Mouse (Mus musculus): Measurements from ENCODE around the gene Hsd3b1. TPM values are rescaled to one million over a fixed set of nuclear protein-coding genes. Genes with fewer than 3 reads are reported as not detected.

Hsd3b1 gene
- not detected in 2 replicates for polyA plus RNA-seq (2015; fragmentation: Nextera tagmentation; extraction: Ambion mirVana)

- no peaks in the 10 kb centered on the region for H3K9me3 ChIP-seq (replicated peaks)
- no peaks in the 10 kb centered on the region for H3K4me1 ChIP-seq
- no peak within 1 kb of the TSS for H3K9ac ChIP-seq
- H3K36me3 ChIP-seq, result no peaks in the 10 kb centered on the region
- H3K4me2 ChIP-seq (replicated peaks), result no peak within 1 kb of the TSS
- no peaks in the 10 kb centered on the region for H3K27me3 ChIP-seq
- ATAC-seq (ENCODE audit: insufficient number of reproducible peaks, low FRiP score, low TSS enrichment, low read depth), result no peak
- H3K27ac ChIP-seq (replicated peaks), result no peak within 1 kb of the TSS
- 78% methylated on average over 3 of the region's 3 CpGs for WGBS
- H3K4me3 ChIP-seq (replicated peaks), result no peak within 1 kb of the TSS
Measured at GRCm38 (mm10) chr3:98859576-98859975, at the start of gene Hsd3b1. Gene Hsd3b1 (minus strand): TSS chr3:98859794.

DNA sequence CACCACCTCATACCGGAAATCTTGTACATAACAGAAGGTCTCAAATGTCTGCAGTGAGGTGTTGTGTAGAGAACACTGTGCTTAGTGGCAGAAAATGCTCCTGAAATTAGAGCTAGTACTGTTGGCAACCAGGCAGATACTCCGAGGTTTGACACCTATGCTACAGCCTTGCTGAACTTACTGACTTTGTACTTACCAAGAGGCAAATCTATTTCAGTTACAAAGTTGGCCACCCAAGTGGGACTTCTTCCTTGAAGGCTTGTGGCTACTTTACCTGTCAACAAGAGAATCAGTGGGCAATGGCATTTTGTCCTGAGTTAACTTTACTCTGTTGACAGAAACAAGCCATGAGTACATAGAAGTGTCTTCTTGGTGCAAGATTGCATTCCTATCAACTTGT, 38.0 kb upstream of the Hsd3b1 start:
- Histone ChIP-seq H3K27me3 (no peaks in the 10 kb centered on the region), H3K4me3 (replicated peaks) (no peak overlapping the region), H3K9me3 (replicated peaks) (no peaks in the 10 kb centered on the region), H3K4me2 (replicated peaks) (no peak overlapping the region), H3K9ac (no peak overlapping the region), H3K27ac (replicated peaks) (no peak overlapping the region), H3K36me3 (no peaks in the 10 kb centered on the region), H3K4me1 (no peaks in the 10 kb centered on the region)
- no peak for ATAC-seq (ENCODE audit: insufficient number of reproducible peaks, low FRiP score, low TSS enrichment, low read depth)
- 86% methylated on average over 2 of the region's 2 CpGs for WGBS

- H3K4me3 ChIP-seq (replicated peaks), result peak overlapping the region; percentile 21; the same call in 1 of the 2 replicates
- H3K4me2 ChIP-seq (replicated peaks), result peak overlapping the region; percentile 26; the same call in 1 of the 2 replicates
- no peaks in the 10 kb centered on the region for H3K4me1 ChIP-seq
- H3K36me3 ChIP-seq, result no peaks in the 10 kb centered on the region
- H3K27ac ChIP-seq (replicated peaks), result no peak overlapping the region
- no peaks in the 10 kb centered on the region for H3K9me3 ChIP-seq (replicated peaks)
- no peak for ATAC-seq (ENCODE audit: insufficient number of reproducible peaks, low FRiP score, low TSS enrichment, low read depth)
- H3K9ac ChIP-seq, result no peak overlapping the region
- 34% methylated on average over 10 of the region's 10 CpGs for WGBS
- H3K27me3 ChIP-seq, result no peaks in the 10 kb centered on the region
Measured at GRCm38 (mm10) chr3:98895071-98895601, 35.5 kb upstream of the Hsd3b1 start.

- H3K27ac ChIP-seq (replicated peaks), result no peak within 1 kb of the TSS
- no peaks in the 10 kb centered on the region for H3K36me3 ChIP-seq
- no peaks in the 10 kb centered on the region for H3K4me1 ChIP-seq
- no peaks in the 10 kb centered on the region for H3K9me3 ChIP-seq (replicated peaks)
- no peak within 1 kb of the TSS for H3K4me2 ChIP-seq (replicated peaks)
- no peak for ATAC-seq (ENCODE audit: insufficient number of reproducible peaks, low FRiP score, low TSS enrichment, low read depth)
- 89% methylated on average over 3 of the region's 3 CpGs for WGBS
- H3K9ac ChIP-seq, result no peak within 1 kb of the TSS
- H3K27me3 ChIP-seq, result no peaks in the 10 kb centered on the region
- no peak within 1 kb of the TSS for H3K4me3 ChIP-seq (replicated peaks)
Measured at GRCm38 (mm10) chr3:98893057-98893772, 33.6 kb upstream of the Hsd3b1 start, which contains the start of gene Hao2. Gene Hao2 (minus strand): TSS chr3:98893239.

DNA sequence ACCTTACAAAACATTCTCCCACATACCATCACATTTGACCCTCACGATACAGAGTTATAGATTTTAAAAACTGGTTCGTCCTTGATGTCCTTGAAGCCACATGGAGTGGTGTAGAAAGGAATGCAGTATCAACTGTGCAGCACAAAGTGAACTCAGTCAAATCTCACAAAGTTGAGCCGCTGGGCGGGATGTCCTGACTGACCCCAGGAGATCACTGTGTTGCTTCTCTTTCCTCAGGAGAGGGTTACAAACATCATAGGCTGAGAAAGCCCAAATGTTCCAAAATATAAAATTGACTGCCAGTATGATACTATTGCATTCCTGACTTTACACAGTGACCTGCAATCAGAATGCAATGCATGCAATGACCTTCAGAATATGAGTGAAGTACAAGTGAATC, 30.8 kb upstream of the Hsd3b1 start:
- no peak overlapping the region for H3K4me3 ChIP-seq (replicated peaks)
- H3K36me3 ChIP-seq, result no peaks in the 10 kb centered on the region
- no peaks in the 10 kb centered on the region for H3K9me3 ChIP-seq (replicated peaks)
- no peak overlapping the region for H3K9ac ChIP-seq
- H3K27ac ChIP-seq (replicated peaks), result no peak overlapping the region
- H3K27me3 ChIP-seq, result no peaks in the 10 kb centered on the region
- H3K4me1 ChIP-seq, result no peaks in the 10 kb centered on the region
- WGBS, result 78% methylated on average over 4 of the region's 4 CpGs
- no peak overlapping the region for H3K4me2 ChIP-seq (replicated peaks)
- no peak for ATAC-seq (ENCODE audit: insufficient number of reproducible peaks, low FRiP score, low TSS enrichment, low read depth)

DNA sequence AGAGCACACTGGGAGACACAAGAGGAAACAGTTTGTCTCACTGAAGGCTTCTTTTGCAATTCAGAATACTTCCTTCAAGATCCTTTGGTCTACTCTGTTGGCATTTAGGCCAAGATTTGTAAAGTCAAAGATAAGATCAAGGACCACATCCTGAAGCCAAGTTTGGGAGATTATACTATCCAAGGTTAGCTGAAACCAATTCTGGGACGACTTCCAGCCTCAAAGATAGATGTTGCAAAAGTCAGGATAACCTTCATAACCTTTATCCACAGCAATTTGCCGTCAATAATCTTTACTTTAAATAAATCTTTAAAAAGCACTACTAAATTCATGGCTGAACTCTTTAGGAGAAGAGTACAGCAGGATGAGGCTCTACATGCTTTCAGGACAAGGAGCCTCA, 28.6 kb upstream of the Hsd3b1 start:
- WGBS, result 67% methylated on average over 2 of the region's 2 CpGs
- no peak overlapping the region for H3K4me3 ChIP-seq (replicated peaks)
- H3K27me3 ChIP-seq, result no peaks in the 10 kb centered on the region
- H3K4me1 ChIP-seq, result no peaks in the 10 kb centered on the region
- H3K36me3 ChIP-seq, result no peaks in the 10 kb centered on the region
- H3K9ac ChIP-seq, result no peak overlapping the region
- H3K9me3 ChIP-seq (replicated peaks), result no peaks in the 10 kb centered on the region
- no peak overlapping the region for H3K27ac ChIP-seq (replicated peaks)
- no peak for ATAC-seq (ENCODE audit: insufficient number of reproducible peaks, low FRiP score, low TSS enrichment, low read depth)
- no peak overlapping the region for H3K4me2 ChIP-seq (replicated peaks)

DNA sequence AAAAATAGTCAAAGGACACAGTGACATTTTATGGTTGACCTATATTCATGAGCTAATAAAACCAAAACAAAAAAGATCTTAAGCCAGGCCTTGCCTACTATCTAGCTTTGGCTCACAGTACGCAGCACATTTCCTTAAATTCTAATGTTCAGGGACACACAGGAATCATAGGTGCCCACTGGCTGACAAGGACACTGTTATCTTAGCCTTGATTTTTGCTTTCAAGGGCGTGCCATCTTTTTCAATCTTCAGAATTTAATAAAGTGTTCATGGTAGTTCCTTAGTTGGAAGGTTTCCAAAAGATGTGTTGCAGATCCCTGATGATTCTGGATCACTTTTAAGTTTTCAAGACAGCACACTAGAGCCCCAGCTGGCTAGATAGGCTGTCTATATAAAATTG, 21.2 kb upstream of the Hsd3b1 start:
- no peak for ATAC-seq (ENCODE audit: insufficient number of reproducible peaks, low FRiP score, low TSS enrichment, low read depth)
- no peaks in the 10 kb centered on the region for H3K9me3 ChIP-seq (replicated peaks)
- H3K27ac ChIP-seq (replicated peaks), result no peak overlapping the region
- WGBS, result 85% methylated on average over 2 of the region's 2 CpGs
- H3K4me3 ChIP-seq (replicated peaks), result no peak overlapping the region
- H3K27me3 ChIP-seq, result no peaks in the 10 kb centered on the region
- H3K36me3 ChIP-seq, result no peaks in the 10 kb centered on the region
- no peak overlapping the region for H3K4me2 ChIP-seq (replicated peaks)
- H3K9ac ChIP-seq, result no peak overlapping the region
- no peaks in the 10 kb centered on the region for H3K4me1 ChIP-seq

DNA sequence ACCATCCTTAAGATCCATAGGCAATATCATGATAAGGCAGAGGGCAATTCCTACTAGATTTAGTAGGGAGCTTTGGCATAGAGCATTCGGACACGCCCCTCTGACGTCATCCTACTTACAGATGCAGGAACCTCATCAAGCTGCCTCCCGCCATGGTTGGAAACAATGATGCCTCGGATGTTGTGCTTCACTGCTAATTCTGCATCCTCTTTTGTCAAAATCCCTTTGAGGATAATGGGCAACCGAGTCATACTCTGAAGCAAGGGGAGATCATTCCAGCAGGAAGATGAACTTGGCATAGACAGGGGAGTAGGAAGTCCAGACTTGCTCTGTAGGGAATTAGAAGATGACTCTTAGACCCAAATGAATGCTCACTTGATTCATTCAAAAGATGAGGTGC, 20.6 kb upstream of the Hsd3b1 start:
- Histone ChIP-seq H3K9me3 (replicated peaks) (no peaks in the 10 kb centered on the region), H3K36me3 (no peaks in the 10 kb centered on the region), H3K4me3 (replicated peaks) (no peak overlapping the region), H3K27me3 (no peaks in the 10 kb centered on the region), H3K4me2 (replicated peaks) (no peak overlapping the region), H3K27ac (replicated peaks) (no peak overlapping the region), H3K9ac (no peak overlapping the region), H3K4me1 (no peaks in the 10 kb centered on the region)
- 67% methylated on average over 6 of the region's 6 CpGs for WGBS
- no peak for ATAC-seq (ENCODE audit: insufficient number of reproducible peaks, low FRiP score, low TSS enrichment, low read depth)

DNA sequence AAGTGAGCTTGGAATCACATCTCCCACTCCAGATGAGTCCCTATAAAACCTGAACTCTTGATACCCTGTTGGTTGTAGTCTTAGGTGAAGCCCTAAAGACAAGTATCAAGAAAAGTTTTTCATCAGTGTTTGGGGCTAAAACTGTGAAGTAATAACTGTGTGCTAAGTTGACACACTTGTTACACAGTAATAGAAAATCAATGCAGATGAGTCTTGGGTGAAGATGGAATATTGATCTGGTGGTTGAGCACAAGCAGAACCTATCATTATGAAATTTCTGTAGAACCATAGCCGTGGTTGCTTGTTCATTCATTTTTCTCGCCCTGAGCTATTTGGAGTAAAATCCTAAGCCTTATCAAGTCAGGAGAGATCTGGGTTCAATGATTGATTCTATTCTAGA, 8.6 kb upstream of the Hsd3b1 start:
- H3K4me3 ChIP-seq (replicated peaks), result no peak overlapping the region
- no peaks in the 10 kb centered on the region for H3K36me3 ChIP-seq
- H3K9ac ChIP-seq, result no peak overlapping the region
- no peak overlapping the region for H3K4me2 ChIP-seq (replicated peaks)
- no peaks in the 10 kb centered on the region for H3K9me3 ChIP-seq (replicated peaks)
- H3K4me1 ChIP-seq, result no peaks in the 10 kb centered on the region
- H3K27me3 ChIP-seq, result no peaks in the 10 kb centered on the region
- no peak overlapping the region for H3K27ac ChIP-seq (replicated peaks)
- WGBS, result 83% methylated on average over 2 of the region's 2 CpGs
- no peak for ATAC-seq (ENCODE audit: insufficient number of reproducible peaks, low FRiP score, low TSS enrichment, low read depth)

DNA sequence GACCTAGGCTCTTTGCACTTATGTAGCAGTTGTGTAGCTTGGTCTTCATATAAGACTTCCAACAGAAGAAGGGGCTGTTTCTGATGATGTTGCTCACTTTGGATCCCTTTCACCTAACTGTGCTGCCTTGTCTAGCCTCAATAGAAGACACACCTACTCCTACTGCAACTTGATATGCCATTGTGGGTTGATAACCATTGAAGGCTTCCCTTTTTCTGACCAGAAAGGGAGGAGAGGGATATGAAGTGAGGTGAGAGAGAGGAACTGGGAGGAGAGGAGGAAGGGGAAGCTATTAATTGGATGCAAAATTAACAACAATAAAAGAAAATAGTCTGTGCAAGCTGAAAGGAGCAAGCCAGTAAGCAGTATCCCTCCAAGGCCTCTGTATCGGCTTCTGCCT, 3.2 kb upstream of the Hsd3b1 start:
- H3K4me2 ChIP-seq (replicated peaks), result no peak overlapping the region
- WGBS, result 100% methylated on average over 1 of the region's 1 CpGs
- no peak overlapping the region for H3K27ac ChIP-seq (replicated peaks)
- no peak for ATAC-seq (ENCODE audit: insufficient number of reproducible peaks, low FRiP score, low TSS enrichment, low read depth)
- no peaks in the 10 kb centered on the region for H3K9me3 ChIP-seq (replicated peaks)
- no peaks in the 10 kb centered on the region for H3K4me1 ChIP-seq
- no peaks in the 10 kb centered on the region for H3K27me3 ChIP-seq
- H3K4me3 ChIP-seq (replicated peaks), result no peak overlapping the region
- H3K36me3 ChIP-seq, result no peaks in the 10 kb centered on the region
- no peak overlapping the region for H3K9ac ChIP-seq

- H3K4me3 ChIP-seq (replicated peaks), result no peak overlapping the region
- no peaks in the 10 kb centered on the region for H3K36me3 ChIP-seq
- no peaks in the 10 kb centered on the region for H3K4me1 ChIP-seq
- ATAC-seq (ENCODE audit: insufficient number of reproducible peaks, low FRiP score, low TSS enrichment, low read depth), result no peak
- H3K27me3 ChIP-seq, result no peaks in the 10 kb centered on the region
- H3K9me3 ChIP-seq (replicated peaks), result no peaks in the 10 kb centered on the region
- H3K4me2 ChIP-seq (replicated peaks), result no peak overlapping the region
- no peak overlapping the region for H3K9ac ChIP-seq
- no peak overlapping the region for H3K27ac ChIP-seq (replicated peaks)
- 80% methylated on average over 2 of the region's 2 CpGs for WGBS
Measured at GRCm38 (mm10) chr3:98858051-98858450, 1.5 kb downstream of the Hsd3b1 start.

GRCm38 (mm10) chr3:98856892-98857291, 2.7 kb downstream of the Hsd3b1 start:
- Histone ChIP-seq H3K4me2 (replicated peaks) (no peak overlapping the region), H3K4me1 (no peaks in the 10 kb centered on the region), H3K4me3 (replicated peaks) (no peak overlapping the region), H3K9ac (no peak overlapping the region), H3K27ac (replicated peaks) (no peak overlapping the region), H3K27me3 (no peaks in the 10 kb centered on the region), H3K36me3 (no peaks in the 10 kb centered on the region), H3K9me3 (replicated peaks) (no peaks in the 10 kb centered on the region)
- 24% methylated on average over 1 of the region's 1 CpGs for WGBS
- no peak for ATAC-seq (ENCODE audit: insufficient number of reproducible peaks, low FRiP score, low TSS enrichment, low read depth)

All from embryonic facial prominence, embryonic 15.5 days (tissue).